Mouse (Mus musculus): ENCODE data around the gene Tm7sf2.
A peak's percentile ranks its signal among the peaks of the same experiment; 100 is the strongest.

DNA sequence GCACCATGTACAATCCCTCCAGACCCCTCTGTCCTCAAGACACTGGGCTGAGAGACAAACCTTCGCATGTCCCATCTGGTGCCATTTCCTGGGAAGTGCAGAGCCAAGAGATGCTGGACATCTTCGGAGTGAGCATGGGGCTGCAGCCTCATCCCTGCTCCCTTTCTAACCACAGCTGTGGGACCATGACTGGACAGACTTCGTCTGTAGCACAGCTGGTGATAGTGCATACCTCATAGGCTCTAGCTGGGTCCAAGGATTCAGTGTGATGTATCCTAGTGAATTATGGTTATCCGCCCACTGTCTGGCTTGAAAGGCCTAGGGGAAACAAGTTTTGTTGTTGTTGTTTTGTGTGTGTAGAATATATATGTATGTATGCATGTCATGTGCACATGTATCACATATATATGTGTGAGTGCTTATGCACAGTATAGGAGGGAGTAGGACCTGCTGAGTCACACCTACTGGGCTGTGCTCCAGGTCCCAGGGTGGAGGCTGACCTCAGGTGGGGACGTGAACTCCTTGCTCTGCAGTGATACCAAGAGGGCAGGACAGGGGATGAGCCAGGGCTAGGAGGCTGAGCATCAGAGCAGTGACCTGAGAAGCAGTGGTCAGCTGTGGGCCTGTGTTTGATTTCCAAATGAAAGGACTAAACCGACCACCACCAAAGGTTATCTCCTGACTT, 34.1 kb upstream of the Tm7sf2 start:
- TF ChIP-seq CTCF (IDR thresholded peaks at IDR 0.05; ENCODE audit: low read depth) (peak; percentile 20; the same call in 1 of the 2 replicates), EP300 (IDR thresholded peaks at IDR 0.05; ENCODE audit: low read depth) (no peak)
